Mouse (Mus musculus) ES-Bruce4 (cell line): ENCODE data around the gene Casq2. TPM values are rescaled to one million over a fixed set of nuclear protein-coding genes. Genes with fewer than 3 reads are reported as not detected.
A peak's percentile ranks its signal among the peaks of the same experiment; 100 is the strongest.
"Not testable (repeated sequence)": the region's sequence is repeated elsewhere in the genome, so short reads cannot be mapped to it uniquely, and the experiment has no call there.

ENCODE experiments used
- H3K27ac ChIP-seq: 2 replicates; pipeline ENCODE4 v1.5.1; 2012; ENCODE audit warnings: low read length, inconsistent platforms; ENCODE audit not compliant: insufficient read depth
- H3K27me3 ChIP-seq: 2 replicates; pipeline ENCODE4 v1.6.1; 2012; ENCODE audit warnings: mild to moderate bottlenecking, low read length, inconsistent platforms; ENCODE audit not compliant: control insufficient read depth, poor library complexity, insufficient read depth, severe bottlenecking
- H3K36me3 ChIP-seq: 2 replicates; pipeline ENCODE4 v1.6.1; 2012; ENCODE audit warnings: inconsistent platforms, mild to moderate bottlenecking, low read length, moderate library complexity; ENCODE audit not compliant: control insufficient read depth, poor library complexity, insufficient read depth, severe bottlenecking
- H3K4me1 ChIP-seq: one replicate; pipeline ENCODE4 v1.8.1; 2011; ENCODE audit warnings: low read length; ENCODE audit not compliant: control insufficient read depth, insufficient read depth
- H3K4me3 ChIP-seq: 2 replicates; pipeline ENCODE4 v1.5.1; 2011; ENCODE audit warnings: low read depth, mild to moderate bottlenecking, low read length
- H3K9ac ChIP-seq: 2 replicates; pipeline ENCODE4 v1.6.1; 2012; ENCODE audit warnings: low read depth, mild to moderate bottlenecking, inconsistent platforms; ENCODE audit not compliant: poor library complexity, severe bottlenecking
- H3K9me3 ChIP-seq: replicated peaks from 2 replicates; pipeline ENCODE4 v1.6.1; 2012; ENCODE audit warnings: mild to moderate bottlenecking, low read length, inconsistent platforms; ENCODE audit not compliant: control insufficient read depth, poor library complexity, insufficient read depth, severe bottlenecking
- CTCF ChIP-seq: IDR thresholded peaks from one replicate; pipeline ENCODE4 v1.8.1; 2011; ENCODE audit warnings: low read depth, low read length
- EP300 ChIP-seq: IDR thresholded peaks from 2 replicates; pipeline ENCODE4 v1.6.1; 2011; ENCODE audit warnings: low read depth, low read length; ENCODE audit not compliant: insufficient read depth
- POLR2A ChIP-seq: IDR thresholded peaks from one replicate; pipeline ENCODE4 v1.8.1; 2011; ENCODE audit warnings: low read length; ENCODE audit not compliant: insufficient read depth
- polyA plus RNA-seq: library from polyadenylated mRNA; stranded (reverse); fragments of >200 nt; gene quantifications from 2 replicates; pipeline ENCODE4 v1.2.4, GENCODE M21; 2011; ENCODE audit warnings: low read depth; ENCODE audit not compliant: missing spikeins, insufficient read depth, insufficient read length

Casq2 gene
- polyA plus RNA-seq, 1 experiment, result not detected

DNA sequence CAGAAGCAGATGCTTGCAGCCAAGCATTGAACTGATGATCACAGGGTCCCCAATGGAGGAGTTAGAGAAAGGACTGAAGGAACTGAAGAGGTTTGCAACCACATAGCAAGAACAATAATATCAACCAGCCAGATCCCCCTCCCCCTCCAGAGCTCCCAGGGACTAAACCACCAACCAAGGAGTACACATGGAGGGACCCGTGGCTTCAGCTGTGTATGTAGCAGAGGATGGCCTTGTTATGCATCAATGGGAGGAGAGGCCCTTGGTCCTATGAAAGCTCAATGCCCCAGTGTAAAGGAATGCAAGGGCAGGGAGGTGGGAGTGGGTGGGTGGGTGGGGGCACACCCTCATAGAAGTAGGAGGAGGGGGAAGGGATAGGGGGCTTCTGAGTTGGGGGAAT lies 77.6 kb downstream of the Casq2 start:
- Histone ChIP-seq H3K9ac (peak overlapping the region; percentile 12; the same call in 1 of the 2 replicates), H3K36me3 (peaks cover 30% of the 10 kb centered on the region), H3K27ac (peak overlapping the region; percentile 24)
- H3K9me3 ChIP-seq, H3K4me3 ChIP-seq, H3K4me1 ChIP-seq, H3K27me3 ChIP-seq: not testable (repeated sequence)
- 0 out of 2 replicates have a peak, but pooled peaks have one; percentile 25 for TF ChIP-seq EP300

DNA sequence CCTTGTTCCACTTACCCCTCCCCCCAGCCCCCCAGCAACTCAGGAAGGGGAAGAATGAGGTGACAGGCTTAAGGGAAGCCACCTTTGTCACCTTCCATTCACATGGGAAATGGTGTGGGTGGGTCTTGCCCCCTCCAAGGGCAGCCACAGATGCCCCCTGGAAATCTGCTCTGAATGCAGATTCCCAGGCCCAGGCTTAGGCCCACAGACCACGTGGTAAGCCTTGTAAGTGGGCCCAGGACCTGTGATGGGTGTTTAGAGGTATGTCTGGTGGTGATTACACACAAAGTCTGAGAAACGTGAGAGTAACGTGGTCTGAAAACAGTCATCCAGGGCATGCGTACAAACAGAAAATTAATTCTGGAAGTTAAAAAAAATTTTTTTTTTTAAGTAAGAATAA lies 78.7 kb downstream of the Casq2 start:
- Histone ChIP-seq H3K27me3 (no peaks in the 10 kb centered on the region), H3K9ac (peak overlapping the region; percentile 75), H3K4me1 (peaks cover 6% of the 10 kb centered on the region), H3K4me3 (peak overlapping the region; percentile 68), H3K9me3 (no peaks in the 10 kb centered on the region), H3K36me3 (peaks cover 28% of the 10 kb centered on the region), H3K27ac (peak overlapping the region; percentile 100)
- TF ChIP-seq CTCF (no peak), POLR2A (no peak), EP300 (peak; percentile 99)

DNA sequence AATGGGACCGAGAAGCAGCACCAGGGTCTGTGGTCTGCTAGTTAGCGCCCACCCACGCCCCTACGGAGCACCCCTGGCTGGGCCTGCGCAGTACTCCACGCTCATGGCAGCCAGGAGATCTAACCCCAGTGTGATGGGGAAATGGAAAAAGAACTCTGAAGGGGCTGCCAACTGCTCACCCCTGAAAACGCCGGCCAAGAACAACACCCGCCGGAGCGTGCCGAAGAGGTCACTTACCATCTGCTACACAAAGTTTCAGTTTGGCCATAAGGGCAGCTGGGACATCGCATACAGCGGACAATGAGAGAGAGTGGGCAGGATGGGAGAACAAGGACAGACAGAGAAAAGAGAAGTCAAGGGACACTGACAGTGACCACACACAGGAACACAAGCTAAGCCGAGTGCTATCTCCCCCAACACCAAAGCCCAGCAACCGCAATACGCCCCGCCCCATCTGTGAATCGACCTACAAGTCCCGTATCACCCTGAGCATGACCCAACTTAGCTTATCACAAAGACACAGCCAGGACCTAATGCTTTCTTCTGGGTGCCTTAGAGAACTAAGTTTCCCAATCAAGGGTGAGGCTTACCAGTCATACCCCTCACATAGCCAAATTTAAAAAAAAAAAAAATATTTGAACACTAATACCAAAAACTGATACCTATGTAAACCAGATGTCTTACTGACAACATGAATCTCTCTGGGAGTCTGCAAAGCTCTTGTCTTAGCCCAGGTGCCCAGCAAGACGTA lies 79.5 kb downstream of the Casq2 start:
- Histone ChIP-seq H3K27ac (peak overlapping the region; percentile 100), H3K9me3 (no peaks in the 10 kb centered on the region), H3K4me1 (peaks cover 6% of the 10 kb centered on the region), H3K27me3 (no peaks in the 10 kb centered on the region), H3K36me3 (peaks cover 21% of the 10 kb centered on the region), H3K4me3 (peak overlapping the region; percentile 73), H3K9ac (peak overlapping the region; percentile 75)
- TF ChIP-seq EP300, result 0 out of 2 replicates have a peak, but pooled peaks have one; percentile 15
- no peak for TF ChIP-seq CTCF
- no peak for TF ChIP-seq POLR2A

DNA sequence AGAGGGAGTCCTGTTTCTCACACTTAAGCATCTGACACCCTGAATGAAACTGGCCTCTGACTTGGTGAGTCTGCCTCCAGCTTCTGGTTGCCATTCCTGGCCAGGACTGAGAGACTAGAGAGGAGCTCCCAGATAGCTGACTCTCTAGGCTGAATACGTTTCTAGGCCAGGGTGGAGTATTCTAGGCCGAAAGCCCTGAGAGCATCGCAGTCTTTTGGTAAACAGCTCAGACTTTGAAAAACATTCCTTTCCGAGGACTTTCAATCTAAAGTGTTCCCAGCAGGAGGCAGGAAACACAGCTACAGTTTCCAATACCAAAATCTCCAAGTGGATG lies 80.0 kb downstream of the Casq2 start:
- H3K27ac ChIP-seq, result peak overlapping the region; percentile 100
- H3K4me3 ChIP-seq, result peak overlapping the region; percentile 73
- peak overlapping the region; percentile 75 for H3K9ac ChIP-seq
- H3K27me3 ChIP-seq, result no peaks in the 10 kb centered on the region
- H3K36me3 ChIP-seq, result peaks cover 16% of the 10 kb centered on the region
- no peaks in the 10 kb centered on the region for H3K9me3 ChIP-seq
- H3K4me1 ChIP-seq, result peaks cover 5% of the 10 kb centered on the region
- TF ChIP-seq EP300 (peak; percentile 51; the same call in 1 of the 2 replicates), POLR2A (no peak), CTCF (no peak)

DNA sequence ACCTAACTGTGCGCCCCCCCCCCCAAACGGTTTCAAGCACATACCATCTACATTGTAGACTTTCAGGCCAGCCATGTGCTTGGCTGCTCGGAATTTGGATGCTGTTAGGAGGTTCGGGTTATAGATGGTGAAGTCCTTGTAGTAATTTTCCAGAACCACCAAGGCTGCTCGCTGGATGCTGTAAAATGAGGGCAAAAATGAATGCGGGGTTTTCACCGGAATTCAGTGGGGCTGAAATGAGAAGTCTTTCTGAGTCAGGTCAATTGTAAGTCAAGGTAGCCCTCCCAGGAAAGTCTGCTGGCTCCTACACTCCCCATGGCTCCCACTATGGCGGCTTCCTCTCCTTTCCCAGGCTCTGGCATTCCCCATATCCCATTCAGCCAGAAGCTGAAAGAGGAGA lies 80.6 kb downstream of the Casq2 start:
- Histone ChIP-seq H3K36me3 (peaks cover 10% of the 10 kb centered on the region), H3K4me1 (peaks cover 5% of the 10 kb centered on the region), H3K4me3 (peak overlapping the region; percentile 52), H3K9me3 (no peaks in the 10 kb centered on the region), H3K9ac (peak overlapping the region; percentile 75), H3K27me3 (no peaks in the 10 kb centered on the region), H3K27ac (peak overlapping the region; percentile 100)
- TF ChIP-seq POLR2A (no peak), EP300 (no peak), CTCF (no peak)

DNA sequence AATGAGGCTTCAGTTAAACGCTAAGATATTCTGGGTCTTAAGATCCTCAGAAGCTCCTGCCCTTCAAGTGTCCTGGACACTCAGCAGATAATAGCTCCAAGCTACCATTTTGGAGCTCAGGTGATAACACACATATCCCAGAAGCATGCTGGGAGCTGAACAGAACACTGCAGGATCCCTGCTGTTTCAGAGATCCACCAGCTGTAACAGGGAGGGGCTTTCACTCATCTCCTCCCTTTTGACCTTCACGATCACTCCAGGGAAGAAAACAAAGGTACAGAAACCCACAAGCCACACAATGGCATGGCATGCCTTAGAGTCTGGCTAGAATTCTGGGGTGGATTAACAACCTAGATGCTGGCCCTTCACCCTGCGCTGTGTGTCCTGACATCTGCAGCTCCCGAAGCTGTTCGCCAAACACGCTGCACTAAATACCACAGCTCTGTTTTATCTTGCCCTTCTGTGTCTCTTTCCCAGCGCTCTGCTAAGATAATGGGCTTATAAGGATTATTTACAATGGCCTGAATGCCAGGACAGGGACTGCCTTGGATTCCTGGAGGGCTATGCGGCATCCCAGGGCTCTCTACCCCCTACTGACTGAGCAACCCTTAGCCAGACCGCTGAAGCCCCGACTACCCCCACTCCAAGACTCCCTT lies 81.5 kb downstream of the Casq2 start:
- Histone ChIP-seq H3K9ac (peak overlapping the region; percentile 75), H3K4me1 (peaks cover 5% of the 10 kb centered on the region), H3K9me3 (no peaks in the 10 kb centered on the region), H3K27ac (peak overlapping the region; percentile 100), H3K27me3 (no peaks in the 10 kb centered on the region), H3K4me3 (peak overlapping the region; percentile 36; the same call in 1 of the 2 replicates), H3K36me3 (peaks cover 8% of the 10 kb centered on the region)
- no peak for TF ChIP-seq CTCF
- TF ChIP-seq POLR2A, result no peak
- TF ChIP-seq EP300, result peak; percentile 96
